Mouse (Mus musculus) gastrocnemius, adult 2 months (tissue): ENCODE measurements at regions not wholly inside any gene's neighbourhood (a gene's known extent, or its start where the extent isn't known, plus 50 kb on each side); places are given as distances from the start of the nearest gene placed in this dataset.
"Not testable (repeated sequence)": the region's sequence is repeated elsewhere in the genome, so short reads cannot be mapped to it uniquely, and the experiment has no call there.

Experiments used
- DNase-seq: peaks from one replicate; pipeline ENCODE4 v3.0.0; 2022
- H3K27ac ChIP-seq: fragments of 200-600 bp; 2 replicates; pipeline ENCODE4 v1.8.1; 2022; ENCODE audit warnings: mild to moderate bottlenecking
- H3K4me3 ChIP-seq: fragments of 200-600 bp; 2 replicates; pipeline ENCODE4 v1.8.1; 2022; ENCODE audit warnings: mild to moderate bottlenecking, moderate library complexity
- CTCF ChIP-seq: fragments of 200-600 bp; IDR thresholded peaks from 2 replicates; pipeline ENCODE4 v1.8.1; 2022; ENCODE audit warnings: antibody characterized with exemption, mild to moderate bottlenecking, moderate library complexity
- intact Hi-C: fragments of 180-260 bp; cut with DNase I; formaldehyde crosslinking; loops from one replicate; pipeline ENCODE4 v1.15.1; 2025

- no peak for TF ChIP-seq CTCF
- Histone ChIP-seq H3K27ac (no peak overlapping the region), H3K4me3 (no peak overlapping the region)
- no peak for DNase-seq
- intact Hi-C loops = no loop called here
Observed at GRCm38 (mm10) chr13:111860931-111861330, 52.1 kb upstream of the Map3k1 start.

DNA sequence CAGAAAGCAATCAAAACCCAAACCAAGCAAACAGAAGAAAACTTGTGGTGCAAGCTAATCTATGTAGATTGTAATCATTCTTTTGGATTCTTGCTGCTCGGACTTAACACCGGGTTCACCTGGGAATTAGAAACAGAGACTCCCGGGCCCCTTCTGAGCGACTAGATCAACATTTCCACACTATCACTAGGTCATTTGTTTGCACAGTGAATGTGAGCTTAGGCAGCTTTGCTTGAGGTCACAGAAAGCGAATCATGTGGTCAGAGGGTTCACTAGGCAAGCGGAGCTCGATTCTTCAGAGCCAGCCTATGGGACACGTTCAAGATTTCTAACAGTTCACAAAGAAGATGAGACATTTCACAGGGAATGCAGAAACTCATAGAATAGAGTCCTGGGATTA is 53.5 kb upstream of the Map3k1 start:
- Histone ChIP-seq H3K4me3 (no peak overlapping the region), H3K27ac (no peak overlapping the region)
- TF ChIP-seq CTCF = no peak
- DNase-seq = no peak
- intact Hi-C loops = no loop called here

- Histone ChIP-seq H3K4me3 (no peak overlapping the region), H3K27ac (no peak overlapping the region)
- DNase-seq = no peak
- TF ChIP-seq CTCF = no peak
- intact Hi-C loops = no loop called here
Observed at GRCm38 (mm10) chr13:111865956-111866355, 57.2 kb upstream of the Map3k1 start.

DNA sequence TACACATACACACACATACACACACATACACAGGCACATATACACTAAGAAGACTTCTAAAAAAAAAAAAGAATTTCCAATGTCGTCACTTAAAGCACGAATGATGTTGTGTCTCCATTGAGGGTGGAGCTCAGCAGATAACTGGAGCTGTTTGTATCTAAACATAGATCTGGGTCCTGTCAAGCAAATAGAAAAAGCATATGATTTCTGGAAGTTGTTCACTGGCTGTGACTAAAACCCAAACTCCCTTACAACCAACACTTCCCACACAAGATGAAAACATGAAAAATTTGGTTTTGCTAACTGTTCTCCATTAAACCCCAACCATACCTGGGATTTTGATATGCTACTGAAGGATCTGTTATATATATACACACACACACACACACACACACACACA is 58.5 kb upstream of the Map3k1 start:
- Histone ChIP-seq H3K27ac (no peak overlapping the region), H3K4me3 (no peak overlapping the region)
- intact Hi-C loops = no loop called here
- TF ChIP-seq CTCF = no peak
- DNase-seq = no peak

- peak; percentile 47 for DNase-seq
- no peak for TF ChIP-seq CTCF
- peak overlapping the region; percentile 80 for H3K27ac ChIP-seq
- intact Hi-C loops = no loop called here
- peak overlapping the region; percentile 65 for H3K4me3 ChIP-seq
Observed at GRCm38 (mm10) chr13:111867763-111868725, 59.3 kb upstream of the Map3k1 start.

DNA sequence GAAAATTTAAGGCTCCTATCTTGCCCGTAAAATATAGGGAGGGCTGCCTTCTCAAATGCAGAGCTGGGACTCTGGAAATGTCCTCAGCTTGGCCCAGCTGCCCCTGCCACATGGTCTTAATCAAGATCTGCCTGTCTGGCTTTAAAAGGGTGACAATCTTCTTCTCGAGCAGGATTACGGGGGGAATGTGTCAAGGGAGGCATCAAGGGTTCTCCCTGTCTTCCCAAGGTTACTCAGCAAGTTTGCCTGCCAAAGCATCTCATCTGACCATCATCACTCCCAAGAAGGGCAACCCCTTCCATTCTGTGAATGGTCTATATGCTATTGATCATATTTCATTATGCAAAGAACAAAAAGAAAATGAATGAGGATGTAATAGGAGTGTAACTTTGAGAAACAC is 60.2 kb upstream of the Map3k1 start:
- TF ChIP-seq CTCF = no peak
- intact Hi-C loops = no loop called here
- no peak for DNase-seq
- no peak overlapping the region for H3K4me3 ChIP-seq
- H3K27ac ChIP-seq = no peak overlapping the region

DNA sequence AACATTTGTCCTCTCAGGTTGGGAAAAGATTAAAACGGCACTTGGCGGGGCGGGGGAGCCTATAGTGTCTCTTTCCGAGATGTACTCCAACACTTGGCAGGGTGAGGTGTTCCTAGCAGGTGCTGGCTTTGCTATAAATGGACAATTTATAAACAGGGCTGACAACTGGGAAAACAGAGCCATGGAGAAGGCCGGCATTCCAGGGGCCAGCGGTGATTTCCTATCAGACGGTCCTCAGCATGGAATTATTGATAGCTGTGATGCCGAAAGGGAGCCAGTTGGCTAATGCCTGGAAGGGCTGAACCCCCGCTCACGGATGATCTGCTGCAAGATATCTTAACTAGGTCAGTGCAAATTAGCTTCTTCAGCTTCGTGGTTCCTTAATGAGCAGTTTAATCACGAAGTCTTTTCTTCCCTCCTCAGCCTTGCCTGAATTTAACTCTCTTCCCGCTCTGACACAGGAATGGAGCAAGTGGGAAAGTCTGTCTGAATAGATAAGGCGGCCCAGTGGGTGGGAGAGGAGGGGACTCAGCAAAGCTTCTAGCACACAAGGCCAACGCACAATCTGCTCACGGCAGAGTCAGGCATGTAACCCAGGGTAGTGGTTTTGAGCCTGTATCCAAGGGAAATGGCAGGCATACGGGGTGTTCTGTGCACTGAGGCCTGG is 61.1 kb upstream of the Map3k1 start:
- no peak for DNase-seq
- TF ChIP-seq CTCF = no peak
- intact Hi-C loops = no loop called here
- Histone ChIP-seq H3K27ac (no peak overlapping the region), H3K4me3 (no peak overlapping the region)

DNA sequence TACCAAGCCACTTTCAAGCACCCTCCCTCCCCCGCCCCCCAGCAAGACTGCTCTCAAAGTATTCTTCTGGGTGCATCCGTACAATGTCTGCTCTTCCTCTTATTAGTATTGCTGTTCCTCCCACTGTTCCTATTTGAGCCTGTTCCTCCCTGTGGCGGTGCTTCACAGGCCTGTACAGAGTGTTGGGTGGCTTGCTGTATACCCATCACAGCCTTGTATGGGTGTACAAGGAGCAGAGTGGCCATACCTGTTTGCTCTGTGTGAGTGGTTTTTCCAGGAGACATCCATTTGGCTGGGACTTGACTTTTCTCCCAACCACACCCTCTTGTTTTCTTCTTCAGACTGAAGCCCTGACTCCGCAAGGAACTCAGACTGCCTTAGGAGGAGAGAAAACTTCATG is 61.7 kb upstream of the Map3k1 start:
- TF ChIP-seq CTCF = no peak
- no peak overlapping the region for H3K4me3 ChIP-seq
- no peak overlapping the region for H3K27ac ChIP-seq
- no peak for DNase-seq
- intact Hi-C loops = no loop called here

DNA sequence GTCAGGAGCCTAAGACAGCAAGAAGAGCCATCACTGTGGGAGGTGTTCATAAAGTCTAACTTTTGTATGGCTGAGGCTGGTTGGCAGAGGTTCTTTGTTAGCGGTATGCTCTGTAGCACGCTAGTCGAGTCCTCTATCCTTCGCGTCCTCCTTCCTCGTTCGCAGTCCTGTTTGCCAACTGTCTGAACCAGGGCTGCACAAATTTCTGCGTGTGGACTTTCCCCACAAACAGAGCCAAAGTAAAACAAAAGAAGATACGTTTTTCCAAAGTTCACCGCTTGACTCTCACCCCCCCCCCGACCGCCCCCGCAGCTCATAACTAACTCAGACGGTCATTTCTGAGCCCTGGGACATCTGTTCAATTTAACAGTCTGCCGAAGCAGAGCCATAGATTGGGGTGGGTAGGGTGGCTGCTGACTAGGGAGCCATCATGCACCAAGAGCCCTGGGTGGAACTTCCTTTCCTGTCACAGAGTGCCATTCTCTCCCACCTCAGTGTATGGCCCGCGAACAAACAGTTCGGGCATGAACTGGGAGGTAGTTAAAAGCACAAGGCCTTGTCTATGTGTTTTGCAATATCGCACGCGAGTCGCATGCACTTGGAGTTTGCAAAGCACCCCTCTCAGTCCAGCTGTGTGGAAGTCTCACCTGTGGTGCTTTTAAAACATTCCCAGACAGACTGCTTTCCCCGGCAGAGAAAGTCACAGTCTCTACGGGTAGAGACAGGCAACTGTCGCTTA is 63.0 kb upstream of the Map3k1 start:
- intact Hi-C loops = no loop called here
- H3K4me3 ChIP-seq = no peak overlapping the region
- H3K27ac ChIP-seq = no peak overlapping the region
- TF ChIP-seq CTCF = no peak
- no peak for DNase-seq

DNA sequence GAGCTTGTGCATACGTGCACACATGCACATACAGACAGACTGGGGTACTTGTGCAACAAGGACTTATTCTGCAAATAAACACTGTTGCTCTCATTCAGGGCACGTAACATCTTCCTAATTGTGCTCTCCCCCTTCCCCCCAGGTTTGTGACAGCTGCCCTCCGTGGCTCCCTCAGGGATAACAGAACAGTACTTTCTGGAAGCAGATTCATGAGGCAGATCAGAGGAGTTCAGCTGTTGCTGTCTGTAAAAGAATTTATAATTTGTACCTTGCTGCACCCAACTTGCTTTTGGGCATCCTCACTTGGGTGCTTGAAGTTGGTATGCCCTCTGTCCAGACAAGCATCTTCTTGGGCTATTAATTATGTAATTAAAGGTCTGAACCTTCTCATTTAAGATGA is 65.5 kb upstream of the Map3k1 start:
- Histone ChIP-seq H3K4me3 (no peak overlapping the region), H3K27ac (no peak overlapping the region)
- TF ChIP-seq CTCF = no peak
- DNase-seq = no peak
- intact Hi-C loops = no loop called here

GRCm38 (mm10) chr13:111876404-111876803 is 67.6 kb upstream of the Map3k1 start:
- no peak for TF ChIP-seq CTCF
- intact Hi-C loops = no loop called here
- no peak for DNase-seq
- Histone ChIP-seq H3K27ac (no peak overlapping the region), H3K4me3 (no peak overlapping the region)

DNA sequence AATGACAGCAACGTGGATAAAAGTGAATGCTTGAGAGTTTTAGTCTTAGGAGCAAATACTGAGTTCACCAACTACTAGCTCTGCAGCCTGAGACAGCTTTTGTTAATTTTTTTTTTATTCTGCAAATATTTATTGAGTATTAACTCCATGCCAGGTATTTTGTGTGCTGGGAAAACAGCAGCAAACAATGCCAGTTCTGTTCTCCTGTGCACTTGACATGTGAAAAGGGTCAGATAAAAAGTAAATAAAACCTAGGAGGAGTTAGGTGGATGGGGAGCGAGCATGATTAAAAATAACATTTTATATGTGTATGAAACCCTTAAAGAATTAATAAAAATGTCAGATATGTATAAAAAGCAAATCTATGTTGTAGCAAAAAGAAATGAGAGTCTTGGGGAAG is 68.1 kb upstream of the Map3k1 start:
- intact Hi-C loops = no loop called here
- Histone ChIP-seq H3K4me3 (no peak overlapping the region), H3K27ac (no peak overlapping the region)
- no peak for TF ChIP-seq CTCF
- DNase-seq = no peak

DNA sequence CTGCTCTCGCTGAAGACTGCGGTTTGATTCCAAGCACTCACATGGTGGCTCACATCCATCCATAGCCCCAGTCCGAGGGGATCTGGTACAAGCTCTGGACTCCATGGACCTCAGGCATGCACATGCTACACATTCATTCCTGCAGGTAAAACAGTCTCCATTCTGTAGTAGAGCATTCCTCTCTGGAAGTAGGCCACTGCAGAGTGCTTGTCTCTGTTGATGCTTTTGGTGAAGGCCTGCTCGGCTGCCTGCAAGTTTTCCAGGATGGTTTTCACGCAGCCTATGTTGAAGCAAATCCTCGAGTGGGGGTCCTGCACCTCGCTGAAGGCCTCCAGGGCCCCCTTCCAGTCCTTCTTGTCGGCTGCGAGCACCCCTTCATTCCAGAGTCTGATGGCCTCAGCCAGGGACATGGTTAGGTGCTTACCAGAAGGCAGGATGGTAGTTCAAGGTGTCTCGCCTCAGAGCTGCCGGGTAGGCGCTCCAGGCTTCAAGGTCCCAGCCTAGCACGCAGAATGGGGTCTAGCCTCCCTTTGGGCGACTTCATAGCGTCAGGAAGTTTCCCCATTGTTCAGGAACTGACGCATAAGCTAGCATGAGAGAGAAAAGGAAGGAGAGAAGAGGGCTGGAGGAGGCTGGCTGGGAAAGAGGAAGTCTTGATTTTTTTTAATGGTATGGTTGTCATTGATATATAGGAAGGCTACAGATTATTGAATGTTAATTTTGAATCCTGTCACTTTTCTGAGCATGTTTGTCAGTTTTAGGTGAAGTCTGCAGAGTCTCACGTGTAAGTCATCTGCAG is 75.2 kb upstream of the Map3k1 start:
- H3K4me3 ChIP-seq, H3K27ac ChIP-seq, DNase-seq, intact Hi-C loops: not testable (repeated sequence)
